Mouse (Mus musculus) liver, adult 2 months (tissue): ENCODE data around the gene Afg1l.

Experiments
- CTCF ChIP-seq: fragments of 200-500 bp; IDR thresholded peaks from 2 replicates; pipeline ENCODE4 v1.5.1; 2011; ENCODE audit warnings: low read depth, low read length, control low read depth
- POLR2A ChIP-seq: fragments of 200-500 bp; IDR thresholded peaks from 2 replicates; pipeline ENCODE4 v1.6.1; 2011; ENCODE audit warnings: low read length, control low read depth; ENCODE audit not compliant: insufficient read depth; ENCODE audit errors: extremely low read depth

- TF ChIP-seq CTCF = no peak
- TF ChIP-seq POLR2A = no peak
Measured at GRCm38 (mm10) chr10:42264195-42264594, 214.2 kb downstream of the Afg1l start.
